Mouse (Mus musculus) ZHBTc4 (cell line): ENCODE results near the gene Ptprg.

Experiments used
- DNase-seq: peaks from one replicate; pipeline ENCODE4 v3.0.0-alpha.2; 2011; ENCODE audit warnings: low read depth, low spot score

Gene Ptprg

DNA sequence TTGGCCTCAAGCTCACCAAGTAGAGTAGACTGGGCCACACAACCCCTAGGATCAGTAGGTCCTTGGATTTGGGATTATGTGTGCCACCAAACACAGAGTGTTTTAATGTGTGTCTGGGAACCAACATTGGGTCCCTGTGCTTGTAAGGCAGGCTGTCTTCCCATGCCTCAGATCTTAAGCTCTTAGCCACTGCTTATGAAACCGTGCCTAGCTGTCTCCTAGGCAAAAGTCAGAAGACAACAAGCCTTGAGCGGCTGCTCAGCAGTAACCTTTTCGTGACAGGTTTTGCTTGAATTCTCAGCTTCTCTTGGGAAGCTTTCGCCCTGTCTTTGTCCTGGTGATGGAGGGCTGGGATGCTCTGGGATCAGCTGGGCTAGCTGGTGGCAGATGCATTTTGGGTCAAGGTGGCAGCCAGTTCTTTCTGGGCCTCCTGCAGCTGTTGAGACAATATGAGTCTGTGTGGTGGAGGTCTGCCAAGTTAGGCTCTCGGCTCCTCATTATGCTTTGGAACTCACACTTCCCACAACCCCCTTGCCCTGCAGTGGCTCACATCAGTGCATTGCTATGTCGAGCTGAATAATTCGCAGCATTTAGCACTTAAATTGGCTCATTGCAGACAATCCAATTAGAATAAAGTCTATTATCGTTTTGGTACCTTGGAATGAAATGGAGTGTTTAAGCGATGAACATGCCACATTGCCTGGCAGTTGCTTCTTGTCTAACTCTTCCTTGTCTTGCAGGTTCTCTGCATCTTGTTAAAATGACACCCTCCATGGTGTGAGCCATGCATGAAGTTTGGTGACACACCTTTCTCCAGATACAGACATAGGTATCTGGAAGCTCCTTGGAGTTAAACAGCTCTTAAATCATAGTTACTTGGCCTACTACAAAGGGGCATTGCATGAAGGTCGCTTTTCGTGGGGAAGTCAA lies 321.9 kb downstream of the Ptprg start:
- no peak for DNase-seq

DNA sequence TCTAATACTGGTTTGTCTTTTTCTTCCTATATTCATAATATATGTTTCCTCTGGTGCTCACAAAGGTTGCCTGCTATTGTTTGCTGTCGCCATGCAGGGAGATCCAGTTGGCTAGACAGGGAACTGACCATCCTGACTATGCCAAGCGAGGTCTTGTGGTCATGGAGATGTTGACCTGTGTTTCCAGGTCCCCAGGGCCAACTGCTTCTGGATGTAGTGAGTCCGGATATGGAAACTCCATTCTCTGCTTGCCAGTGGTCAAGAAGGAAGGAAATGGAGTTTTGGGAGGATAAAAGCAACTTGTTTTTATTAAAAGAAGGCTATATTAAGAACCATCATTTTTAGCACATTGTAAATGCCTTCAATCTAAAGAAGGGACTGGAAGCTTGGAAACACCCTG lies 327.8 kb downstream of the Ptprg start:
- DNase-seq, result no peak

DNA sequence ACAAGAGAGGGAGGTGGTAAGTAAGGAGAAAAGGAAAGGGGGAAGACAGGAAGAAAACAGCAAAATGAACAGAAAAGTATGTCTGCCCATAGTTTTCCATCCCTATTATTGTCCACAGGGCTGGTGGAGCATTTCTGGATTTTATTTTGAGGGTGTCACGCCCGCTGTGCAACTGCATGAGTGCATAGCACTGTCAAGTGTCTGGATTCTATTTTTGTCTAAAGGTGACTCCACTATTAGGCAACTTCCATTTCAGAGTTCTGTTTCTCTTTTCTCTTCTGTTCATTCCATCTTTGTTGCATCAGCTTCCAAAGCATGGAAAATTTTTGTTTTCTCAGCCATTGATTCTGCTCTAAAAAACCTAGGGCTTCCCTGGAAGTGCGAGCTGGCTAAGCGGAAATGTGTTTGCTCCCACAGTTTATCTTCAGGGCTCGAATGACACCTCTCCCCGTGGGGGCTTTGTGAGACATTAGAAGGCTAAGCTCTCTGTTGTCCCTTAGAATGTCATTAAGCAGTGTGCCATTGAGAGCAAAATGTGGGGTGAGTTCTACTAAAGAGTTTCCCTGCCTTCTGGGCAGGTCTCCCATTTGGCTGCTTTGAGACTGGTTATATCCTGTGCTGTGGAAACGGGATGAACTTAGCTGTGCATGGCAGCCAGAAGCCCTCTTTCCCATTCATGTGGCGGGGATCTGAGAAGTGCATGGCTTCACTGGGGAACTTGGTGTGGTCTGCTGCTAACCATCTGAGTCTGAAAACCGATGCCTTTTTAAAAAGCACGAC lies 330.0 kb downstream of the Ptprg start:
- DNase-seq, result no peak

DNA sequence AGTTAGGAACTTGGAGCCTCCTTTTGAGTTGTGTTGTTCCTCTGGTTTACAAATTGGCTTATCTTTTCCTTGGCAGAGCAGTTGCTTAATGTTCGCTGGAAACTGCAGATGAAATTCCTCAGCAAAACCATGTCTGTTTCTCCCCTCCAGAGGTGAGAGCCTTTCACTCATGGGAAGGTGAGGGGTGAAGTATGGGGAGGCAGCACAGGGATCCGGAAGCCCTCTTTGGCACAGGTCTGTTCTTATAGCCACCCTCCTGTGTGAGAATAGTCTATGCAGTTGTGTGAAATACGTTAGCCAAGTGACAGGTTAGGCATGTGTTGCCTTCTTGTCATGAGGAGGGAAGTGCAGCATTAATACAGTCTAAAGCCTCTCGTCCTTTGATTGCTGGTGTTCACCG lies 330.7 kb downstream of the Ptprg start:
- DNase-seq, result no peak

DNA sequence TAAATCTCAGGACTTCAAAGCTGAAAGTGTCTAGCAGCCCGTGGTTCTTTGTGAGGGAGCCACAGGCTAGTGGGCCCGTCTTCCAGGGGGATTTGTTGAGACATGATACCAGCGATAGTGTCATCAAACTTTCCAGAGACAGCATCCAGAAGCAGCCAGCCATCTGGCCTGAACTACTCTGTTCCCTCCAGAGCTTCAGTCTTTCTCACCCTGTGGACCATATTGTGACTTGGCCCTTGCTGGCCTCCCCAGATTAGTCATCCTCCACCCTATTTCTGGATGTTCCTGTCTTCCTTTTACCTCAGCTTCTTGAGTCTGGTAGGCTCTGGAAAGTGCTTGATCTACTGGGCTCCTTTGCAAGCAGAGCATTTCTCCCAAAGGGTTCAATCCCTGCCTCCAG lies 333.1 kb downstream of the Ptprg start:
- no peak for DNase-seq

DNA sequence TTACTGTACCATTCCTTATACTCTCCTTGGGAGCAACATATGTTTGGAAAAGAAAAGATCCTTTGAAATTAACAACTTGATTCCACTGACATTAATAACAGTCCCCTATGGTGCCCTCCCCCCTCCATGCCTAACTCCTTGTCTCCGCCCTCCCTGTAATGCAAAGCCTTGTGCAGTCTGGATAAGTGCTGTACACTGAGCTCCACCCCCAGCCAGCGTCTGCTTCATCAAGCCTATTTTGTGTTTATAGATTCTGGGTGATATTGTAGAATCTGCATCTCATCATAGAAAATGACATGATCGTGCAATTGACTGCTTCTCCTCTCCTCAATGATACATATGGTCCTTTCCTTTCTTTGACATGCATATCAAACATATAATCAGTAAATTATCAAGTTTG lies 337.6 kb downstream of the Ptprg start:
- DNase-seq, result no peak

DNA sequence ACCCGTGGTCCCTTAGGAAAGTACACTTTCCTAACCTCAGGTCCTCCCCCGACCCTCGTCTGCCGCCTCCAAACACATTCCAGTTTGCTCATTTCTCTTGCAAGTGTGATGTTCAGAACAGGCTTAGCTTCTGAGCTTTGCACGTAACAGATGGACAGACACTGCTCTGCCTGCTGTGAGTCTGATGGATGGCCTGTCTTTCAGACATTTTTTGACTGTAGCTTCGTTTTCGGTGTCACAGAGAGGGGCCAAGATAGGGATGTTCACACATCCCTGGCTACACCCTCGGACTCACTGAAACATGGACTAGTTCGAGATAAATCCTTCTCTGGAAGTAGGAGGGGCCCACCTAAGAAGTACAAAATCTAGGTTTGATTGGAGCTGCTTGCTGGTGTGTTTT lies 339.3 kb downstream of the Ptprg start:
- DNase-seq, result no peak

DNA sequence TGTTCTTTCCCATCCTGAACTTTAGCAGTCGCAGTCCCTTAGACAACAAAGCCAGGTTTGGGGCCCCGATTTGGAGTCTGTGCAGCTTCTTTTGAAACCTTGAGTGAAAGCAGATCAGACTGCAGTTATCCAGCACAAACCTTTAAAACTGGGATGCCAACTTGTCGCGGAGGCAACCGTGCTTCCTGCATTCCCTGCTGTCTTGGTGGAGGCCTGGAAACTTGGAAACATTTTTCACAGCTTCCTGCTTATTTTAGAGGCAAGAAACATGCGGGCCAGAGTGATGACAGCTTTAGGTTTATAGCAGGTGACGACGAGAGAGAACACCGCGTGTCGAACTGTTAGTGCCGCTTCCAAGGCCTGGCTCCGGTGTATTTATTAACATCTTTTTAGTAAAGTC lies 342.2 kb downstream of the Ptprg start:
- no peak for DNase-seq

DNA sequence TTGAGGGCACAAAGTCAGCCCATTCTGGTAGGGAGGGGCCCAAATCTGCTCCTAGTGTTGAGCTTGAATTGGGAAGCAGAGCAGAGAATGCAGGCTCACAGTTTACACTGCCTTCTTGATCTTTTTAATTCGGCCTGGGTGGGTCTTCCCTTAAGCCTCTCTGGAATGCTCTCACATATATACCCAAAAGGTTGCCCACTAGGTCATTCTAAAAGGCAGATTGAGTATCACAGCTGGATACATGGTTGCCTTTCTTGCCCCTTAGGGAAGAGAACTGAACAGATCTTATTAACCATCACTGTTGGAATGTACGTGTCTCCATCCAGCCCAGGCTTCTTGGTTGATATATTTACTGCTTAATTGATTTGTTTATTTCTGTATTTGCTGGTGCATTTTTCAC lies 349.5 kb downstream of the Ptprg start:
- peak; percentile 79 for DNase-seq

DNA sequence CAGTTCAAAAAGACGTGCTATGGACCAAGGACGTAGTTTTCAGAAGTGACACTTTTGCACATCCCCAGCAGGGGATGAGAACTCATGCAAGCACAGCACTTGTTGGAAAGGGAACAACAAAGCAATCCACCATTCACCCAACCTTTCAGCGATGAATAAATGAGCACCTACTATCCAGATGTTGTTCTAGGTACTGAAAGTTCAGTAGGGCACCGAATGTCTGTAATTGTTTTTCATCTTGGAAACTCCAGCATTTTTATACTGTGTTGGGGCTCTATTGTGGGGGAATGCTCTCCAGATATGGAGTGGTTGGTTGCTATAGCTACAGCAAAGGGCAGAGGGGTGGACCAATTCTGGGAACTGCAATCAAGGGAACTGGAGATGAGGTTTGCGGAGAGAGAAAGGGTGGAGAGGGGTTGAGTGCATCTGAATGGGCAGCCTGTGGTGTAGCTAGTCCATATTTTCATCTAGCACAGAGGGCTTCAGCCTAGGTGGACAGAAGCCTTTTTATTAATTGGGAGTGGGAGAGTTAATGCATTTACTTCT lies 352.9 kb downstream of the Ptprg start:
- peak; percentile 64 for DNase-seq

DNA sequence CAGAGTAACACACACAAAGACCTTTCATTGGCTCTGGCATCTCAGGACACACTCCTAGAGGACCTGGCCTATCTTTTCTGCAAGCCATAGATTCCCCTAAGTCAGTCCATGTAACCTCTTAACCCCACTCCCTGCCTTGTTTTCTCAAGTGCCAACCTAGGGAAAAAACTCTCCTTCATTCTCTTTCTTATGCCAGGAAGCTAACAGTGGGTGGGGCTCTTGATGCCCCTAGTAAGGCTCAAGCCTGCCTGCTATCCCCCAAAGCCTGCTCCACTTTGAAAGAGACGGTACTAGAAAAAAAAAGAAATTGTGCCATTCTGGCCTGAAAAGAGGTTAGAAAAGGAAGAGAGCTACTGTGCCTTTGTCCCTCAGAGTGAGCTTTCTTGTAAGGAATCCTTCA lies 358.9 kb downstream of the Ptprg start:
- DNase-seq, result peak; percentile 64

DNA sequence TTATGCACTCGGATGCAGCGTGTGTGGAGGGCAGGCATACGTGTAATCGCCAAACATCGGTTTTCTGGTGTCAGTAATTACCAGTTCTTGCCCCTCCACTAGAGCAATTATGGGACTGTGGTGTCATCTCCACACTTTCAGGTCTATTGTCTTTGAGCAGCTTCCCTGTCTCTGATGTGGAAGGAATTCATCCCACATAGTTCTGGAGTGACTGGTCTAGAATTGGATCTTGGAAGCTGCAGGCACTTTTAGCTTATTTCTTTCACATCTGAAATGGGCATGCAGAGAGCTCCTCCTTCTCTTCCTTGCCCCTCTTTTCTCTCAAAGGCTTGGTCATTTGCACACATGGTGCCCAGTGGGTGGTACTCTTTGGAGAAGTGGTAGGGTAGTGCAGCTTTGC lies 363.9 kb downstream of the Ptprg start:
- DNase-seq, result no peak

DNA sequence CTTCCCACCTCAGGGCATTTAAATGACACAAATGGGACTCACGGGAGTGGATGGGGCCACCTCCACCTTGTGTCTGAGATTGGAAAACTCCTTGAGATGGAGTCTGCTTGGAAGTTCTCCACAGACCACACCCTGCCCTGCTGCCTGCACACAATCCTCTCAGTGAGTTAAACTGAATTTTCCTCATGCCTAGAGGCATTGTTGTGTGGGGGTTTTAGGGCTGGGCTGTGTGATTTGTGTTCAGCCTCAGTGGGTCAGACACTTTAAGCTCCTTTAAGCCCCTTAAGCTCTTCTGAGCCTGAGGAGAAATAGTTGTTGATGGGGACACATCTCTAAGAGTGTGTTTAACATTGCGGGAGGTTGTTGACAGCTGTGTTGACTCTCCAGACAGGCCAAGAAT lies 375.2 kb downstream of the Ptprg start:
- peak; percentile 68 for DNase-seq

DNA sequence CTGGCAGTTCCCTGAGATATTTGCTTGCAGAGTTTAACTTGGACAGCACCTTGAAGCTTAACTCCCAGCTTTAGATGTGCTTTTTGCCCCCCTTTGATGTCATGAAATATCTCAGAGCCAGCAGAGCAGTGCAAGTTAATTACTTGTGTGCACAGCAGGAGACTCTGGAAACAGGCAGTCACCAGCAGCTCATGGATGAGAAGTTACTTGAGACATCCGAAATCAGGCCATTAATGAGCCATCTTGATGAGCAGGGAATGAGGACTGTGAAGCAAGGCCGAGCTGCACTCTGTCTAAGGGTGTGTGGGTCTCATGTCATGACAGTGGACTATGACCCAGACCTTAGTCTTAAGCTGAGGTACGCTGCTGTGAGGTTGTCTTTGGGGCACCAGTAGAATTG lies 379.2 kb downstream of the Ptprg start:
- DNase-seq, result no peak

DNA sequence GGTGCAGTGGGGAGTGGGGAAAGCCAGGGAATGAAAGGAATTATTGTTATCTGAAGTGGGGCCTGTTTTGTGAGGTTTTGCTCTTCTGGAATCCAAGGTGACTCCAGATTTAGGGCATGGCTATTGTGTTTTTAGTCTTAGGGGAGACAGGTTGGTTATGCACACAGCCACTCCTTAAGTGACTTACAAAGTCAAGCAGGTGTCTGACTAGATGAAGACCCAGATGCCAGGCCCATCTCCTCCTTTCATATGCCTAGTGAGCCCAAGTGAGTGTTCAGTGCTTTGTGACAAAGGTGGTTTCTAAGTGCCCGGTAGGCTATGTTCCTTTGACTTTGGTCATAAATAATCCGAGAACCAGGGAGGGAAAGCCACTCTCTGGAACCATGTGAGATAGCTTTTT lies 381.2 kb downstream of the Ptprg start:
- peak; percentile 81 for DNase-seq

DNA sequence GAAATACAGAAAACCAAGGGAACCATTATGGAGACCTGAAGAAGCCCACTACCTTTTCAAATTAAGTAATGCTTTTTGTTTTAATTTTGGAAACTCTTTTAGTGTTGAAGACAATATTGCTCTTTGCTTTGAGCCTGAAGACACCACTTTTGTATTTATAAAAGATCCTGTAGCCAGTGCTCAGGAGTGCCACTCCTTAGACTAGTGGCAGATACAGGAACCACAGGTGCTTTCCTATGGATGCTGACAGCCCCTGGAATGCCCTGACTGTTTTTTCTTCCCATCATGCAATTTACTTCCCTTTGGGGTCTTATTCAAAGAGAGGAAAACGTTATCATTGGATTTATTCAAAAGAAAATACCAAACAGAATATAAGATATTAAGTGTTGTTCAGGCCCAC lies 381.9 kb downstream of the Ptprg start:
- DNase-seq, result peak; percentile 60

DNA sequence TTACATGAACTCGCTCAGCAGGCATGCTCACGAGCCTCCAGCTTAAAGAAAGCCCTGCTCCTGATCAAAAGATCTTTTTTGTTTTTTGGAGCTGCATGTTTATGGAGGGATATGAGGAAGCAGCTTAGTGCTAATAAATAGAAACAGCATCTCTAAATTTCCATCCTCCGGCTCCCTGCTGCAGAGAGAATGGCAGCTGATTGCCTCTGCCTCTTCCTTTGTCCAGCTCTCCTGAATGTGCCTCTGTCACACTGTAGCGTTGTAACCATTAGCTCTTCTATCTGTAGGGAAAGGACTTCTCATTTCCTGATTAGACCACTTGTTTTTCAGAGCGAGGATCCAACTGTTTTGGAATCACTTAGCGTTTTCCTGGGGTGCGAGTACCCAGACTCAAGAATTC lies 382.4 kb downstream of the Ptprg start:
- DNase-seq, result no peak

DNA sequence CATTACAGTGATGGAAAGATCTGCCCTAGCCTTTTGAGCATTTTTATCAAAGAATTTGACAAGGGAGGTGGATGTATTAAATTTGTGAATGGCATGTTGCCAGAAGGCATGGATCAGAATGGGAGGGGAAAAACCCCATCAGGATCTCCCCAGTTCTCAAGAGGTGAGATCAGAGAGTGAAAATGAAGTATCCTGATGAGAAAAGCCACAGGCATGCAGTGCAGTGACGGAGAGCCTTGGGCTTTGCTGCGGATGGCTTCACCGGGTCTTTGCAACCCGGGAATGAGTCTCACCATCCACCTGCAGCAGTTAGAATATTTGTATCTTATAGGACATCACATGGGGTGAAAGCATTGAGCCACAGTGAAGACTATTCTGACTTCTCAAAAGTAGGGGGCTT lies 385.6 kb downstream of the Ptprg start:
- DNase-seq, result no peak

DNA sequence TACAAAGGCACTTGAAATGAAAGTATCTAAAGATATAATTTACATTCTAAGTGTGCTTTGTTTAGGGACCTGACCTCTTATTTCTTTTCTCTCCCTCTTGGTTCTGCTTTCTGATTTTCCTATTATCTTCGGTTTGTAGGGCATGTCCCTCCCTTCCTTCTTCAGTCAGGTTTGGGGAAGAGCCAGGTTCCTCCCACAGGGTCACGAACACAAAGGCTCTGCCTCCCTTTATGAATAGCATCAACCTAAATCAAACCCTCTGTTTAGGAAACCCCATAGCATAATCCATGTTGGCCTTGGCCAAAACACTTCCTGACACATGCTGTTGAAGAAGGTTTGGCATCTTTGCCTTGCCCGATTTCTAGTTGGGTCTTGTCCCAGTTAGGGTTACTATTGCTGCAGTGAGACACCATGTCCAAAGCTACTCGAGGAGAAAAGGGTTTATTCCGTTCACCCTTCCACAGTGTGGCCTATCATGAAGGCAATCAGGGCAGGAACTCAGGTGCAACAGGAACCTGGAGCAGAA lies 388.7 kb downstream of the Ptprg start:
- no peak for DNase-seq

DNA sequence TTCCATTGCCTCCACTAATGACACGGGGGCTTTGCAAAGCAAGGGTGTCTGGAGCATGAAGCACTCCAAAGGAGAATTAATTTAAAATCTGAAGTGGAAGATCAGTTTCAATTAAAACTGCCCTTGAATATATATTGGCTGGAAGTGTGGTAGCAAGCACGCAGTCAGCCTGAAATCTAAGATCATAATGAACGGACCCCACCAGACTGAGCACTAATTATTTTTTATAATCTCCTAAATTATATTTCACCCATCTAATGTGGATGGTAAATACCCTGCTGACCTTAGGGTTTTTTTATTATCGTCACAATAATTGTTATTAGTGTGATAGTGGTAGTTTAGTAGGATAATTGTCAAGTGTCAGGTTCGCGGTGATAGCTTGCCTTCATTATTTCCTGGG lies 397.0 kb downstream of the Ptprg start:
- no peak for DNase-seq

DNA sequence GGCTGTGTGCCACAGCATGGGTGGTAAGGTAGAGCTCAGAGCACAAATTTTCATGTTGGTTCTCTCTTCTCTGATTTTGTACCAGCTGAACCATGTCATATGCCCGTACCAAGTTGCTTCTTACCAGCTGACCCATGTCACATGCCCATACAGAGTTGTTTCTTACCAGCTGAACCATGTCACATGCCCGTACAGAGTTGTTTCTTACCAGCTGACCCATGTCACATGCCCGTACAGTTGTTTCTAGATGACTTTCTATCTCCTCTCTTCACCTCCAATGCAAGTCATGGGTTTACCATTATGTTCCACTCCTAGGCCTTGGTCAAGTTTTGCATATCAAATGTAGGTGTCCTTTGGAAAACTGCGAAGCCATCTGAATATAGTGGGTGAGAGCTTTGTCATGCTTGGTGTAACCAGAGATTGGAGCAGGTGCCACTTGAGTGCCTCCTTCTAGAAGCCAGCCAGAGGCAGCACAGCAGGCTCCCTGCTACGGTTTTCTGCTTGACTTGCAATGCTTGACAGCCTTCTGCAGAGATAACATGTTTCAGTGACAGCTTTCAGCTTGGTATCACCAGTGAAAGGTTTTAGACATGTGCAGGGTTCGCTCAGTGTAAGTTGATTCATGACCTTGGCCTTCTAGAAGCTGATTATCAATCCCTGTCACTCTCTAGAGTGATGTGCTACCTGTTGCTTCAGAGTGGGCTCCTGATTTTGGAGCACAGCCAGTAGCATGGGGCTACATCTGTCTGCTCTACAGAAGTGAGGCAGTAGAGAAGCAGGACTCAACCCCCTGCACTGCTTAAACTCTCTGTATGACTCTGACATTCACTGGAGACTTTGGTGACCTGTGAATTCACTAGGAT lies 401.9 kb downstream of the Ptprg start:
- no peak for DNase-seq
